Mouse (Mus musculus): ENCODE measurements around the gene Enpp6.
"Not testable (repeated sequence)": the region's sequence is repeated elsewhere in the genome, so short reads cannot be mapped to it uniquely, and the experiment has no call there.

Gene Enpp6

GRCm38 (mm10) chr8:47005676-47006075, 19.0 kb downstream of the Enpp6 start:
- DNase-seq: no peak

GRCm38 (mm10) chr8:47006785-47007184, 20.1 kb downstream of the Enpp6 start:
- DNase-seq: no peak

GRCm38 (mm10) chr8:47008220-47008773, 21.6 kb downstream of the Enpp6 start:
- DNase-seq: peak; percentile 26 to 42

- peak; percentile 59 to 74 for DNase-seq
Measured at GRCm38 (mm10) chr8:47016268-47016946, 29.7 kb downstream of the Enpp6 start.

GRCm38 (mm10) chr8:47021135-47021555, 34.5 kb downstream of the Enpp6 start:
- no peak for DNase-seq

- DNase-seq: no peak
Measured at GRCm38 (mm10) chr8:47024612-47025011, 37.9 kb downstream of the Enpp6 start.

- no peak for DNase-seq
Measured at GRCm38 (mm10) chr8:47026841-47027490, 40.3 kb downstream of the Enpp6 start.

GRCm38 (mm10) chr8:47028474-47028873, 41.8 kb downstream of the Enpp6 start:
- no peak for DNase-seq

GRCm38 (mm10) chr8:47030321-47030720, 43.6 kb downstream of the Enpp6 start:
- DNase-seq: no peak

GRCm38 (mm10) chr8:47032081-47032480, 45.4 kb downstream of the Enpp6 start:
- no peak for DNase-seq

GRCm38 (mm10) chr8:47033976-47034375, 47.3 kb downstream of the Enpp6 start:
- no peak for DNase-seq

GRCm38 (mm10) chr8:47036501-47036900, 49.8 kb downstream of the Enpp6 start:
- no peak for DNase-seq

- no peak for DNase-seq
Measured at GRCm38 (mm10) chr8:47037405-47037804, 50.7 kb downstream of the Enpp6 start.

- DNase-seq: not testable (repeated sequence)
Measured at GRCm38 (mm10) chr8:47040215-47040614, 53.5 kb downstream of the Enpp6 start.

GRCm38 (mm10) chr8:47046340-47046739, 59.7 kb downstream of the Enpp6 start:
- no peak for DNase-seq

- peak in 1 of 2 experiments; percentile 11 for DNase-seq
Measured at GRCm38 (mm10) chr8:47047146-47047545, 60.5 kb downstream of the Enpp6 start.

- no peak for DNase-seq
Measured at GRCm38 (mm10) chr8:47048584-47048983, 61.9 kb downstream of the Enpp6 start.

GRCm38 (mm10) chr8:47052643-47053042, 66.0 kb downstream of the Enpp6 start:
- no peak for DNase-seq

GRCm38 (mm10) chr8:47056086-47056485, 69.4 kb downstream of the Enpp6 start:
- no peak for DNase-seq

GRCm38 (mm10) chr8:47058526-47058925, 71.8 kb downstream of the Enpp6 start:
- DNase-seq: no peak

GRCm38 (mm10) chr8:47058971-47059370, 72.3 kb downstream of the Enpp6 start:
- no peak for DNase-seq

GRCm38 (mm10) chr8:47061105-47061720, 74.5 kb downstream of the Enpp6 start:
- DNase-seq: no peak

GRCm38 (mm10) chr8:47067121-47067520, 80.4 kb downstream of the Enpp6 start:
- no peak for DNase-seq

- DNase-seq: peak in 1 of 2 experiments; percentile 11
Measured at GRCm38 (mm10) chr8:47069634-47070033, 82.9 kb downstream of the Enpp6 start.
